Mouse (Mus musculus): ENCODE data around the gene Defb35. TPM values are rescaled to one million over a fixed set of nuclear protein-coding genes. Genes with fewer than 3 reads are reported as not detected.

The Defb35 gene
- polyA plus RNA-seq, 1 experiment from 2014 or later = not detected

DNA sequence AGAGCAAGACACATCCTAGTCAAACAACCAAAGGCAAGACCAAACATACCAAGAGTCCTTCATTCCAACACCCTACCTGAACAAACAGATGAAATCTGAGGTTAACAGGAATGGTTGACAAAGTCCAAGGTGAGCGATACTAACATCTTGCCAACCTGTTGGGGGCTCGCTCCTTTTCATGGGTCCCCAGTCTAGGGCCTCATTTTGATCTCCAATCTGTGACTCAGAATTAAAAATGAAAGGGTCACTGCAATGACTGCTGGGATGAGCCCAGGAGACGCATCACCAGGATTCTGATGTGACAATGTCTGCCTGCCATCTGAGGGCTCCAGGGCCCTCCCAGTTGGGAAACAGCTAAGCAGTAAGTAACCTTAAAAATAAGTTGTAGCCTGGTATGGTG lies 31.3 kb downstream of the Defb35 start, which contains the start of gene Ccdc70:
Gene Ccdc70, plus strand, starts transcription at position 301 of the 400 bp plus-strand sequence.
- no peak within 1 kb of the TSS for H3K27ac ChIP-seq (replicated peaks)
- no peaks in the 10 kb centered on the region for H3K9me3 ChIP-seq
- H3K4me1 ChIP-seq = no peaks in the 10 kb centered on the region
- no peaks in the 10 kb centered on the region for H3K36me3 ChIP-seq (replicated peaks)
- no peak for DNase-seq (ENCODE audit: low spot score)
- WGBS = 90% methylated on average over 3 of the region's 3 CpGs
- no peak within 1 kb of the TSS for H3K4me3 ChIP-seq
- no peaks in the 10 kb centered on the region for H3K27me3 ChIP-seq (replicated peaks; ENCODE audit: low read depth, poor library complexity, severe bottlenecking)

- DNase-seq (ENCODE audit: low spot score) = no peak
- Histone ChIP-seq H3K27me3 (replicated peaks; ENCODE audit: low read depth, poor library complexity, severe bottlenecking) (no peaks in the 10 kb centered on the region), H3K9me3 (no peaks in the 10 kb centered on the region), H3K36me3 (replicated peaks) (no peaks in the 10 kb centered on the region), H3K4me1 (no peaks in the 10 kb centered on the region), H3K4me3 (no peak overlapping the region), H3K27ac (replicated peaks) (no peak overlapping the region)
- WGBS = 66% methylated on average over 4 of the region's 4 CpGs
These were observed 40.0 kb downstream of the Defb35 start for GRCm38 (mm10) chr8:21978193-21978592.

GRCm38 (mm10) chr8:21981664-21982337 lies 43.6 kb downstream of the Defb35 start:
- H3K36me3 ChIP-seq (replicated peaks) = no peaks in the 10 kb centered on the region
- H3K4me3 ChIP-seq = no peak overlapping the region
- no peak overlapping the region for H3K27ac ChIP-seq (replicated peaks)
- DNase-seq (ENCODE audit: low spot score) = no peak
- no peaks in the 10 kb centered on the region for H3K27me3 ChIP-seq (replicated peaks; ENCODE audit: low read depth, poor library complexity, severe bottlenecking)
- no peaks in the 10 kb centered on the region for H3K4me1 ChIP-seq
- no peaks in the 10 kb centered on the region for H3K9me3 ChIP-seq
- 66% methylated on average over 8 of the region's 8 CpGs for WGBS

Other genes with a start within 250 kb of the Defb35 start
- not detected in 2 replicates for gene AY761184, start 234.7 kb upstream of the Defb35 start, polyA plus RNA-seq (2016; fragmentation: Nextera tagmentation; extraction: Ambion mirVana)
- not detected in 2 replicates for gene Defa24, start 203.9 kb upstream of the Defb35 start, polyA plus RNA-seq (2016; fragmentation: Nextera tagmentation; extraction: Ambion mirVana)
- gene Defb50, start 114.8 kb upstream of the Defb35 start, polyA plus RNA-seq (2016; fragmentation: Nextera tagmentation; extraction: Ambion mirVana) = not detected in 2 replicates
- gene Defb2, start 98.4 kb upstream of the Defb35 start, polyA plus RNA-seq (2016; fragmentation: Nextera tagmentation; extraction: Ambion mirVana) = not detected in 2 replicates
- gene Defb10, start 79.5 kb upstream of the Defb35 start, polyA plus RNA-seq (2016; fragmentation: Nextera tagmentation; extraction: Ambion mirVana) = not detected in 2 replicates
- gene Defb9, start 52.9 kb upstream of the Defb35 start, polyA plus RNA-seq (2016; fragmentation: Nextera tagmentation; extraction: Ambion mirVana) = not detected in 2 replicates
- gene Defb11, start 31.9 kb upstream of the Defb35 start, polyA plus RNA-seq (2016; fragmentation: Nextera tagmentation; extraction: Ambion mirVana) = 0.82 TPM in 1 of 2 replicates, not detected in the other
- gene Defb15, start 5.6 kb upstream of the Defb35 start, polyA plus RNA-seq (2016; fragmentation: Nextera tagmentation; extraction: Ambion mirVana) = not detected in 2 replicates
- gene Defb13, start 8.4 kb downstream of the Defb35 start, polyA plus RNA-seq (2016; fragmentation: Nextera tagmentation; extraction: Ambion mirVana) = not detected in 2 replicates
- not detected in 2 replicates for gene Fam90a1a, start 20.4 kb downstream of the Defb35 start, polyA plus RNA-seq (2016; fragmentation: Nextera tagmentation; extraction: Ambion mirVana)
- not detected in 2 replicates for gene Ccdc70, start 31.4 kb downstream of the Defb35 start, polyA plus RNA-seq (2016; fragmentation: Nextera tagmentation; extraction: Ambion mirVana)
- gene Atp7b, start 122.0 kb downstream of the Defb35 start, polyA plus RNA-seq (2016; fragmentation: Nextera tagmentation; extraction: Ambion mirVana) = 1.9 and 2.1 TPM in 2 replicates
- gene Alg11, start 122.4 kb downstream of the Defb35 start, polyA plus RNA-seq (2016; fragmentation: Nextera tagmentation; extraction: Ambion mirVana) = 41.7 and 45.1 TPM in 2 replicates
- gene Nek5, start 186.7 kb downstream of the Defb35 start, polyA plus RNA-seq (2016; fragmentation: Nextera tagmentation; extraction: Ambion mirVana) = 0.15 TPM in 1 of 2 replicates, not detected in the other
- gene Nek3, start 228.1 kb downstream of the Defb35 start, polyA plus RNA-seq (2016; fragmentation: Nextera tagmentation; extraction: Ambion mirVana) = 6.8 and 7.3 TPM in 2 replicates
- 48.6 and 51.9 TPM in 2 replicates for gene Ckap2, start 247.5 kb downstream of the Defb35 start, polyA plus RNA-seq (2016; fragmentation: Nextera tagmentation; extraction: Ambion mirVana)

Measured in embryonic facial prominence, embryonic 10.5 days (tissue).